Mouse (Mus musculus) frontal cortex, postnatal 14 days (tissue): ENCODE measurements around the gene Mrps36.
"Not testable (repeated sequence)": the region's sequence is repeated elsewhere in the genome, so short reads cannot be mapped to it uniquely, and the experiment has no call there.

ENCODE experiments used
- DNase-seq, 2 experiments: peaks; one replicate each; pipeline ENCODE4 v3.0.0; 2022; ENCODE audit warnings: low spot score in 2 of 2

Mrps36 gene

GRCm38 (mm10) chr13:100732756-100733155, 11.7 kb downstream of the Mrps36 start:
- no peak for DNase-seq

GRCm38 (mm10) chr13:100731462-100732046, 12.9 kb downstream of the Mrps36 start:
- DNase-seq, result not testable (repeated sequence)

GRCm38 (mm10) chr13:100730861-100731176, 13.6 kb downstream of the Mrps36 start, which contains the start of gene Cdk7:
Gene Cdk7, minus strand, starts transcription at chr13:100730939.
- peak; percentile 86 to 88 for DNase-seq

- DNase-seq, result no peak
Measured at GRCm38 (mm10) chr13:100730153-100730860, 14.2 kb downstream of the Mrps36 start.

- not testable (repeated sequence) for DNase-seq
Measured at GRCm38 (mm10) chr13:100728530-100728929, 15.9 kb downstream of the Mrps36 start.

GRCm38 (mm10) chr13:100728086-100728485, 16.4 kb downstream of the Mrps36 start:
- DNase-seq, result no peak

- no peak for DNase-seq
Measured at GRCm38 (mm10) chr13:100725194-100725593, 19.3 kb downstream of the Mrps36 start.

GRCm38 (mm10) chr13:100724051-100724754, 20.3 kb downstream of the Mrps36 start:
- no peak for DNase-seq

- DNase-seq, result no peak
Measured at GRCm38 (mm10) chr13:100721656-100722055, 22.8 kb downstream of the Mrps36 start.

- DNase-seq, result no peak
Measured at GRCm38 (mm10) chr13:100715467-100715866, 29.0 kb downstream of the Mrps36 start.

- DNase-seq, result no peak
Measured at GRCm38 (mm10) chr13:100706206-100706605, 38.3 kb downstream of the Mrps36 start.

- DNase-seq, result no peak
Measured at GRCm38 (mm10) chr13:100703468-100703867, 41.0 kb downstream of the Mrps36 start.

GRCm38 (mm10) chr13:100698866-100699265, 45.6 kb downstream of the Mrps36 start:
- DNase-seq, result no peak

GRCm38 (mm10) chr13:100697541-100697940, 46.9 kb downstream of the Mrps36 start:
- DNase-seq, result no peak

GRCm38 (mm10) chr13:100687513-100687912, 56.9 kb downstream of the Mrps36 start:
- DNase-seq, result no peak
